Mouse (Mus musculus): ENCODE measurements around the gene Evl.

DNA sequence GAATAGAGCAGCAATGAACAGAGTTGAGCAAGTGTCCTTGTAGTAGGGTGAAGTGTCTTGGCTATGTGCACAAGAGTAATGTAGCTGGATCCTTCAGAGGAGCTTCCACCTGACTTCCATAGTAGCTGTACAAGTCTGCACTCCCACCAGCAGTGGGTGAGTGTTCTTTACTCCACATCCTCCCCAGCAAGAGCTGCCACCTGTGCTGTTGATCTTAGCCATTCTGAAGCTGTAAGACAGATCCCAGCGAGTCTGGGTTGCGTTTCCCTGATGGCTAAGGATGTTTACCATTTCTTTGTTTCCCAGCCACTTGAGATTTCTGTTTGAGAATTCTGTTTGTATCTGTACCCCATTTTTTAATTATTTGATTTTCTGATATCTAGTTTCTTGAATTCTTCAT is 35.6 kb downstream of the Evl start:
- TF ChIP-seq CTCF (conservative IDR thresholded peaks at IDR 0.05; ENCODE audit: low read length) (no peak), NANOG (IDR thresholded peaks at IDR 0.05; ENCODE audit: borderline replicate concordance, low read length) (no peak), POU5F1 (IDR thresholded peaks at IDR 0.05; ENCODE audit: borderline replicate concordance, low read length) (no peak)
